Mouse (Mus musculus): ENCODE data around the gene Ttll9.

DNA sequence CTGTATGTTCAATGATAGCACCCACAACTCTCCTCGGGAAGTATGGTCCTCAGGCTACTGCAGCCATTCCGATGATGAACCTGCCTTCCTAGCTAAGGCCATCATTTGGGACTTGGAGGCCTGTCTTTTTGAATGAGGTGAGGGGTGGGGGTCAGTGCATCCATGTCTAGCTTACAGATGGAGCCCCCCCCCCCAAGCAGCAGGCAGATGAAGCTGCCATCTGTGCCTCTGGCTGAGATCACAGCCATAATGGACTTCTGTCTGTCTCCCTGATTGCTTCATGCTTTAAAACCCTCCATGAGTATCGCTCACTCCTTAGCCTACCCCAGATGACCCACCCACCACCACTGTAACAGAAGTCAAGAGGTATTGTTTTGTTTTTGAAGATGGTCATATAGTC, 57.1 kb downstream of the Ttll9 start:
- TF ChIP-seq CTCF (IDR thresholded peaks at IDR 0.05; ENCODE audit: borderline replicate concordance, extremely low read depth, insufficient read depth, insufficient read length): no peak
- no peak for TF ChIP-seq POLR2A (IDR thresholded peaks at IDR 0.05; ENCODE audit: borderline replicate concordance, extremely low read depth, insufficient read depth, insufficient read length, poor library complexity, severe bottlenecking)

All from brain, embryonic 14.5 days (tissue).